Mouse (Mus musculus): ENCODE results near the gene Retreg3. TPM values are rescaled to one million over a fixed set of nuclear protein-coding genes. Genes with fewer than 3 reads are reported as not detected.

Gene Retreg3
- polyA plus RNA-seq, 1 experiment from 2014 or later, result 19.1 TPM

DNA sequence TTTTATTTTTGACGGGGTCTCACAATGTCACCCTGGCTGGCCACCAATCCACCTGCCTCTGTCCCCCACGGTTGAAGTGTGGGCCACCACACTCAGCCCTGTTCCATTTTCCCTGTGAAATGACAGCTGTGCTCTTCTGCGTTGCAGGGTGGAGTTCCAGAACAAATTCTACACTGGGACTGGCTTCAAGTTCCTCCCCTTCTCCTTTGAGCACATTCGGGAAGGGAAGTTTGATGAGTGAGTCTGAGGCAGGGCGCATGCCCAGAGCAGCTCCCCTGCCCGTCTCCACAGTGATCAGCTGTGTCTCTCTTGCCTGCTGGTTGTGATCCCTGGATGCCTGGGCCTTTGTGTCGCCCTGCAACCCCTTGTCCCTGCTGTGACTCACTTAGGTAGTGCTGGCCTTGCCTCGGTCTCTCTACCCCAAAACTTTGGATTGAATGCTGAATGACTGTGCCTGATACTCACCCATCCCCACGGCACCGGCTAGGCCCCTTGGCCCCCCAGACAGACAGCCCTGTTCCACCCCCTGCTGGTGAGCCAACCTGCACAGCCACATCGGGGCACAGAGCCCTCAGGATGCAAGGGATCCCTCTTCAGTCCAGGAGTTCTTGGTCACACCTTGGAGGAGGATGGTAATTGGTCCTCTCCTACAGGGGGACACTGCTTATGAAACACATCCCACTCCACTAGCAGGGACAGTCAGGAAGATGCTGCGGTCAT, 57.4 kb downstream of the Retreg3 start:
- Histone ChIP-seq H3K9me3 (no peaks in the 10 kb centered on the region), H3K4me3 (replicated peaks) (no peak overlapping the region), H3K27ac (no peak overlapping the region), H3K4me2 (no peak overlapping the region), H3K9ac (replicated peaks) (no peak overlapping the region), H3K4me1 (replicated peaks) (peaks cover 19% of the 10 kb centered on the region), H3K27me3 (no peaks in the 10 kb centered on the region), H3K36me3 (peaks cover 46% of the 10 kb centered on the region)
- ATAC-seq (ENCODE audit: insufficient number of reproducible peaks, insufficient read depth, low FRiP score, low TSS enrichment, low read depth), result no peak
- 80% methylated on average over 12 of the region's 12 CpGs for WGBS

DNA sequence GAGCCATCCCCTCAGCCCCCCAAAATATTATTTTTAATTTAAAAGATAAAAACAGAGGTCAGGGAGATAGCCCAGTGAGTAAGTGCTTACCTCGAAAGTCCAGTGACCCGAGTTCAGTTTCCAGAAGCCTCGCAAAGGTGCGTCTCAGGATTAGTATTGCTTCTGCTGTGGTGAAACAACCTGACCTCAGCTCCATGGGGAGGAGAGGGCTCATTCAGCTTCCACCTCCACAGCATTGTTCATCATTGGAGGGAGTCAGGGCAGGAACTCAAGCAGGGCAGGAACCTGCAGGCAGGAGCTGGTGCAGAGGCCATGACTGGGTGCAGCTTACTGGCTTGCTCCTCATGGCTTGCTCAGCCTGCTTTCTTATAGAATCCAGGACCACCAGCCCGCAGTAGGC, 58.6 kb downstream of the Retreg3 start:
- Histone ChIP-seq H3K9ac (replicated peaks) (no peak overlapping the region), H3K36me3 (peaks cover 54% of the 10 kb centered on the region), H3K4me2 (no peak overlapping the region), H3K27me3 (no peaks in the 10 kb centered on the region), H3K4me1 (replicated peaks) (peaks cover 19% of the 10 kb centered on the region), H3K4me3 (replicated peaks) (no peak overlapping the region), H3K9me3 (no peaks in the 10 kb centered on the region), H3K27ac (no peak overlapping the region)
- no peak for ATAC-seq (ENCODE audit: insufficient number of reproducible peaks, insufficient read depth, low FRiP score, low TSS enrichment, low read depth)
- 84% methylated on average over 5 of the region's 5 CpGs for WGBS

DNA sequence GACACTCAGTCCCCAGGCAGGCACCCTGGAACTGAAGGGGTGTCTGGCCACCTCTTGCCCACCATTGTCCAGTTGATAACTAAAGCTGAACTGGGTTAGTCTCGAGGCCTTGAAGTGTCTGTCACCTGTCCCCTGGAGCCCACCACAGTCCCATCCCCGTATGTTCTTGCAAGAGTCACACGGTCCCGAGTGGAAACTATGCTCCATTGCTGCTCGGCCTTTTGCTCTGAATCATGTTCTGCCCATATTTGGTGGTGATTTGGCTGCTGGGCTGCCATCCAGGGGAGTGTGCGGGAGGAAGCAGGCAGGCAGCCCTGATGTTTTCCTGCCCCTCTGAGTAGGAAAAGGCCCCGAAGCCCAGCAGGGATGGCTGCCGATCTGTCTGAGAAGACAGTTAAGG, 59.6 kb downstream of the Retreg3 start:
- Histone ChIP-seq H3K36me3 (peaks cover 64% of the 10 kb centered on the region), H3K4me1 (replicated peaks) (peaks cover 19% of the 10 kb centered on the region), H3K27ac (0 out of 2 replicates have a peak overlapping the region, but pooled peaks have one; percentile 31), H3K27me3 (no peaks in the 10 kb centered on the region), H3K9ac (replicated peaks) (no peak overlapping the region), H3K4me2 (no peak overlapping the region), H3K9me3 (no peaks in the 10 kb centered on the region), H3K4me3 (replicated peaks) (no peak overlapping the region)
- ATAC-seq (ENCODE audit: insufficient number of reproducible peaks, insufficient read depth, low FRiP score, low TSS enrichment, low read depth), result no peak
- 72% methylated on average over 8 of the region's 8 CpGs for WGBS

- no peak overlapping the region for H3K9ac ChIP-seq (replicated peaks)
- no peak overlapping the region for H3K4me3 ChIP-seq (replicated peaks)
- peaks cover 69% of the 10 kb centered on the region for H3K36me3 ChIP-seq
- peaks cover 19% of the 10 kb centered on the region for H3K4me1 ChIP-seq (replicated peaks)
- 86% methylated on average over 10 of the region's 10 CpGs for WGBS
- H3K27ac ChIP-seq, result no peak overlapping the region
- H3K9me3 ChIP-seq, result no peaks in the 10 kb centered on the region
- no peaks in the 10 kb centered on the region for H3K27me3 ChIP-seq
- no peak for ATAC-seq (ENCODE audit: insufficient number of reproducible peaks, insufficient read depth, low FRiP score, low TSS enrichment, low read depth)
- H3K4me2 ChIP-seq, result no peak overlapping the region
Measured at GRCm38 (mm10) chr11:101059473-101059872, 60.2 kb downstream of the Retreg3 start.

DNA sequence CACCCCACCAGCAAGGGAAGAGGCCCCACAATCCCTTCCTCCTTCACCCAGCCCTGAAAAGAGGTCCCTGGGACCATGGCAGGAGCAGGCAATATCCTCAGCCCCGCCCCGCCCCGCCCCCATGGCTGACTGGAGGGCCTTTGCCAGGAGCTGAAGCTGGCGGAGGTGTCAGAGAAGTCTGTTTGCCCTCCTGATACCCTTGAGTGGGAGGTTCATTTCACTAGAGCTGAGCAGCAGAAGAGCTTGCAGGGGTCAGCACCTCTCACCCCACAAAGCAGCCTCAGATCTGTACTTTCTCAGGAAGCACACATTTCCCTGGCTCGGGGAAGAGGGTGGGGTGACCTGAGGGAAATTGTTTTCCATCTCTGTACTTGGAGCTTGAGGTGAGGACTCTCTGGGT, 61.0 kb downstream of the Retreg3 start:
- peaks cover 12% of the 10 kb centered on the region for H3K4me1 ChIP-seq (replicated peaks)
- no peaks in the 10 kb centered on the region for H3K9me3 ChIP-seq
- WGBS, result 69% methylated on average over 5 of the region's 5 CpGs
- no peak overlapping the region for H3K4me2 ChIP-seq
- H3K9ac ChIP-seq (replicated peaks), result no peak overlapping the region
- ATAC-seq (ENCODE audit: insufficient number of reproducible peaks, insufficient read depth, low FRiP score, low TSS enrichment, low read depth), result no peak
- H3K4me3 ChIP-seq (replicated peaks), result no peak overlapping the region
- H3K27me3 ChIP-seq, result no peaks in the 10 kb centered on the region
- peaks cover 74% of the 10 kb centered on the region for H3K36me3 ChIP-seq
- H3K27ac ChIP-seq, result no peak overlapping the region

DNA sequence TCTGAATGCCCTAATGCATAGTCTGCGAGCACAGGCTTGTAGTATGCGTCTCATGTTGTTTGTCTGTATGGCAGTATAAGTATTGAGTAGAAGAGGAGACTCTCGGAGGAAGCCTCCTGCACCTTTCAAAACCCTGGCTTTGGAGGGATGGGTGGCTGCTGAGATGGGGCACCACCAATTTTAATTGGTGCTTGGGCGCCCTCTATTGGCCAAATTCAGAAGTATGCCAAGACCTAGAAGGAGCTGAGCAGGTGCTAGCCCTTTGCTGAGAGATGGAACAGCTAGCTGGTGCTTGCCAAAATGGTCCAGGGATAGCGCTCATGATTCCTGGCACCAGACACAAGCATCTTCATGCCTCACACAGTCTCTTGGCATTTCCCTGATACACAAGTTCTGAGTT, 61.8 kb downstream of the Retreg3 start:
- H3K9ac ChIP-seq (replicated peaks), result no peak overlapping the region
- no peaks in the 10 kb centered on the region for H3K9me3 ChIP-seq
- peaks cover 4% of the 10 kb centered on the region for H3K4me1 ChIP-seq (replicated peaks)
- H3K36me3 ChIP-seq, result peaks cover 77% of the 10 kb centered on the region
- no peaks in the 10 kb centered on the region for H3K27me3 ChIP-seq
- H3K27ac ChIP-seq, result no peak overlapping the region
- no peak overlapping the region for H3K4me3 ChIP-seq (replicated peaks)
- H3K4me2 ChIP-seq, result no peak overlapping the region
- ATAC-seq (ENCODE audit: insufficient number of reproducible peaks, insufficient read depth, low FRiP score, low TSS enrichment, low read depth), result no peak
- WGBS, result 35% methylated on average over 5 of the region's 5 CpGs

DNA sequence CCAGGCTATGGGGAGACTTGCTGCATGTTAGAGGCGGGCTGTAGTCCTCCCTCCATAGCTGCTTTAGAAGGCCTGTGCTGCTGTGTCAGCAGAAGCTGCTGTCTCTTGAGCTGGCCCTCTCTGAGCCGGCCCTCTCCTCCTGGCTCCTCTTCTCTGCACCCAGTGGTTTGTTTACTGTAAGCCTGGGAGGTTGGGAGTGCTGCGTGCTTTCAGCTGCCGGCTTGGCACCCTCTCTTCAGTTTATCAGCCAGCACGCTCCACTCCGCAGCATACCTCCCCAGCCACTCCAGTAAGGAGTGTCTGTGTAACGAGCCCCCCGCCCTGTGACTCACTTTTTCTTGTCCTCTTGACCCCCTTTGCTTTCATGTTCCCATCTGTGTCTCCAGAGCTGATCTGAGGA, 62.8 kb downstream of the Retreg3 start:
- peaks cover 77% of the 10 kb centered on the region for H3K36me3 ChIP-seq
- ATAC-seq (ENCODE audit: insufficient number of reproducible peaks, insufficient read depth, low FRiP score, low TSS enrichment, low read depth), result no peak
- WGBS, result 43% methylated on average over 8 of the region's 8 CpGs
- H3K4me3 ChIP-seq (replicated peaks), result no peak overlapping the region
- no peak overlapping the region for H3K9ac ChIP-seq (replicated peaks)
- no peaks in the 10 kb centered on the region for H3K4me1 ChIP-seq (replicated peaks)
- H3K27me3 ChIP-seq, result no peaks in the 10 kb centered on the region
- no peaks in the 10 kb centered on the region for H3K9me3 ChIP-seq
- H3K27ac ChIP-seq, result no peak overlapping the region
- H3K4me2 ChIP-seq, result no peak overlapping the region

GRCm38 (mm10) chr11:101055418-101055817, 64.3 kb downstream of the Retreg3 start:
- H3K36me3 ChIP-seq, result peaks cover 75% of the 10 kb centered on the region
- no peaks in the 10 kb centered on the region for H3K4me1 ChIP-seq (replicated peaks)
- no peak overlapping the region for H3K27ac ChIP-seq
- H3K9ac ChIP-seq (replicated peaks), result no peak overlapping the region
- H3K4me2 ChIP-seq, result no peak overlapping the region
- WGBS, result 88% methylated on average over 14 of the region's 14 CpGs
- no peak for ATAC-seq (ENCODE audit: insufficient number of reproducible peaks, insufficient read depth, low FRiP score, low TSS enrichment, low read depth)
- no peaks in the 10 kb centered on the region for H3K27me3 ChIP-seq
- no peaks in the 10 kb centered on the region for H3K9me3 ChIP-seq
- no peak overlapping the region for H3K4me3 ChIP-seq (replicated peaks)

GRCm38 (mm10) chr11:101053974-101054373, 65.7 kb downstream of the Retreg3 start:
- ATAC-seq (ENCODE audit: insufficient number of reproducible peaks, insufficient read depth, low FRiP score, low TSS enrichment, low read depth), result no peak
- H3K4me2 ChIP-seq, result no peak overlapping the region
- no peaks in the 10 kb centered on the region for H3K4me1 ChIP-seq (replicated peaks)
- H3K27me3 ChIP-seq, result no peaks in the 10 kb centered on the region
- no peak overlapping the region for H3K4me3 ChIP-seq (replicated peaks)
- no peak overlapping the region for H3K9ac ChIP-seq (replicated peaks)
- H3K27ac ChIP-seq, result no peak overlapping the region
- peaks cover 75% of the 10 kb centered on the region for H3K36me3 ChIP-seq
- WGBS, result 100% methylated on average over 1 of the region's 1 CpGs
- no peaks in the 10 kb centered on the region for H3K9me3 ChIP-seq

DNA sequence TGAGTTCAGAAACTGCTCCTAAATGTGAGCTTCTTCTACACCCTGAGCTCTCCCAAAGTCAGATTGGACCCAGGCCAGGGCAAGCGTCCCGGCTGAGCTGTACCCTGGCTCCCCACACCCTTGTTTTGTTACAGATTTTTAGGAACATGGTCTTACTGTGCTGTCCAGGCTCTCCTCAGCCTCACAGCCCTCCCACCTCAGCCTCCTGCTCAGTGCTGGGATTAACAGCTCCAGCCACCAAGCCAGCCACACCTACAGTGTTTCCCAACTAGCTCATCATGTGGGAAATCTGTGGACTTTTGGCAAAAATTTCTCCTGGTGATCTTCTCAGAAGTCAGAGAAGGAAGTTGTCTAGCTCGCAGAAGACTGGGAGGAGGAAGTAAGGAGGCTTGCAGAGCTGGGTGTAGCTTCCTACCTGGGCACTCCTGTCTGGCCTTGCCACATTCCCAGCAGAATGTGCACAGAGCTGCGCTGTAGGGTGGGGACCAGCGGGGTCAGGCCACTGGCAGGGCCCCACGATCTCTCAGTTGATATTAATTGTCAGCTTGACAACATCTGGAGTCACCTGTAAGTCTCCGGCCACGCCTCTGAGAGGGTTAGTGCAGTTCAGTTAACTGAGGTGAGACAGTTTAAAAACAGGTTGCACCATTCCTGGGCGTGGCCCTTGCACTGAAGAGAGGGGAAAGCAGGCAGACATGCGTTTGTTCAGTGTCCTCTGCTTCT, 66.8 kb downstream of the Retreg3 start:
- Histone ChIP-seq H3K27ac (no peak overlapping the region), H3K4me1 (replicated peaks) (no peaks in the 10 kb centered on the region), H3K9me3 (no peaks in the 10 kb centered on the region), H3K27me3 (no peaks in the 10 kb centered on the region), H3K36me3 (peaks cover 81% of the 10 kb centered on the region), H3K9ac (replicated peaks) (no peak overlapping the region), H3K4me3 (replicated peaks) (no peak overlapping the region), H3K4me2 (no peak overlapping the region)
- ATAC-seq (ENCODE audit: insufficient number of reproducible peaks, insufficient read depth, low FRiP score, low TSS enrichment, low read depth), result no peak
- WGBS, result 87% methylated on average over 10 of the region's 10 CpGs

GRCm38 (mm10) chr11:101051617-101052016, 68.1 kb downstream of the Retreg3 start:
- no peak for ATAC-seq (ENCODE audit: insufficient number of reproducible peaks, insufficient read depth, low FRiP score, low TSS enrichment, low read depth)
- Histone ChIP-seq H3K4me1 (replicated peaks) (no peaks in the 10 kb centered on the region), H3K4me3 (replicated peaks) (no peak overlapping the region), H3K36me3 (peaks cover 87% of the 10 kb centered on the region), H3K9ac (replicated peaks) (no peak overlapping the region), H3K27me3 (no peaks in the 10 kb centered on the region), H3K9me3 (no peaks in the 10 kb centered on the region), H3K27ac (no peak overlapping the region), H3K4me2 (no peak overlapping the region)
- WGBS, result 86% methylated on average over 8 of the region's 8 CpGs

Measured in limb, embryonic 12.5 days (tissue).